23 mouse cellular contexts compared by ENCODE assay signal in genomic region chr2:50120839-50121238, GRCm38 (mm10). TPM values are rescaled to one million over a fixed set of nuclear protein-coding genes. Genes with fewer than 3 reads are reported as not detected.
DNase-seq lines count a peak whose midpoint lies in the region; ATAC-seq lines count a peak whose summit lies in the region.
"Had no signal": no experiment of that assay in that cellular context is flagged by ENCODE, and none has a peak within 500 bp of the region (broad histone marks: within the 10 kb centered on the region; RNA-seq: fewer than 3 reads in every experiment).

No protein-coding gene starts in this region.

- peak; percentile 55 for DNase-seq in heart, adult 11 months
- no peak for DNase-seq in heart, postnatal 36 days
- peak; percentile 45 for DNase-seq in midbrain, embryonic 14.5 days
- peak; percentile 37 for DNase-seq in brain, adult 2 months (ENCODE audit: low read depth, low spot score)
- DNase-seq: adrenal gland, adult 8-10 months; adrenal gland, postnatal 36 days; B cell, adult 2 months; cerebellum, adult 11-12 months; cerebellum, adult 9-10 months; cerebellum, postnatal 25 days; gastrocnemius, postnatal 36 days; heart, adult 18-20 months; heart, postnatal 14 days had no signal

- whole genome bisulfite sequencing in forebrain, embryonic 15.5 days = 83% methylated on average over 9 of the region's 9 CpGs
- WGBS in forebrain, embryonic 12.5 days = 84% methylated on average over 9 of the region's 9 CpGs
- 80% methylated on average over 9 of the region's 9 CpGs for WGBS in midbrain, embryonic 14.5 days
- WGBS in midbrain, embryonic 13.5 days = 79% methylated on average over 9 of the region's 9 CpGs

- no peak overlapping the region for H3K4me3 ChIP-seq in forebrain, embryonic 15.5 days
- H3K4me3 ChIP-seq in forebrain, embryonic 12.5 days (replicated peaks) = no peak overlapping the region
- H3K4me3 ChIP-seq in midbrain, embryonic 14.5 days (replicated peaks; ENCODE audit: low read depth, low read length) = no peak overlapping the region
- H3K4me3 ChIP-seq in midbrain, embryonic 13.5 days (replicated peaks) = no peak overlapping the region
- H3K4me3 ChIP-seq: embryonic facial prominence, embryonic 12.5 days; heart, embryonic 15.5 days had no signal

- no peak overlapping the region for H3K9ac ChIP-seq in forebrain, embryonic 15.5 days (replicated peaks)
- no peak overlapping the region for H3K9ac ChIP-seq in forebrain, embryonic 12.5 days
- H3K9ac ChIP-seq in midbrain, embryonic 14.5 days (replicated peaks; ENCODE audit: low read length) = no peak overlapping the region
- H3K9ac ChIP-seq in midbrain, embryonic 13.5 days (replicated peaks) = no peak overlapping the region
- H3K9ac ChIP-seq: embryonic facial prominence, embryonic 12.5 days; heart, embryonic 15.5 days had no signal

- no peaks in the 10 kb centered on the region for H3K9me3 ChIP-seq in forebrain, embryonic 15.5 days
- H3K9me3 ChIP-seq in forebrain, embryonic 12.5 days = no peaks in the 10 kb centered on the region
- no peaks in the 10 kb centered on the region for H3K9me3 ChIP-seq in midbrain, embryonic 14.5 days (ENCODE audit: control insufficient read depth, low read length)
- no peaks in the 10 kb centered on the region for H3K9me3 ChIP-seq in midbrain, embryonic 13.5 days
- H3K9me3 ChIP-seq: embryonic facial prominence, embryonic 12.5 days; heart, embryonic 15.5 days had no signal

- H3K36me3 ChIP-seq in forebrain, embryonic 15.5 days = no peaks in the 10 kb centered on the region
- no peaks in the 10 kb centered on the region for H3K36me3 ChIP-seq in forebrain, embryonic 12.5 days (replicated peaks)
- H3K36me3 ChIP-seq in midbrain, embryonic 14.5 days (ENCODE audit: control insufficient read depth, insufficient read depth, low read length) = no peaks in the 10 kb centered on the region
- no peaks in the 10 kb centered on the region for H3K36me3 ChIP-seq in midbrain, embryonic 13.5 days
- H3K36me3 ChIP-seq: embryonic facial prominence, embryonic 12.5 days; G1E; heart, embryonic 15.5 days had no signal

- H3K4me1 ChIP-seq in forebrain, embryonic 15.5 days = no peaks in the 10 kb centered on the region
- H3K4me1 ChIP-seq in forebrain, embryonic 12.5 days = peaks cover 3% of the 10 kb centered on the region; the same call in 1 of the 2 replicates
- no peaks in the 10 kb centered on the region for H3K4me1 ChIP-seq in midbrain, embryonic 14.5 days (ENCODE audit: control insufficient read depth, insufficient read depth, low read length)
- H3K4me1 ChIP-seq in midbrain, embryonic 13.5 days (replicated peaks) = peaks cover 3% of the 10 kb centered on the region; the same call in 1 of the 2 replicates
- H3K4me1 ChIP-seq: heart, embryonic 15.5 days had no signal

- H3K27me3 ChIP-seq in forebrain, embryonic 15.5 days = no peaks in the 10 kb centered on the region
- H3K27me3 ChIP-seq in forebrain, embryonic 12.5 days = no peaks in the 10 kb centered on the region
- no peaks in the 10 kb centered on the region for H3K27me3 ChIP-seq in midbrain, embryonic 14.5 days (ENCODE audit: control insufficient read depth, insufficient read depth, low read length)
- no peaks in the 10 kb centered on the region for H3K27me3 ChIP-seq in midbrain, embryonic 13.5 days
- H3K27me3 ChIP-seq: embryonic facial prominence, embryonic 12.5 days; heart, embryonic 15.5 days had no signal

- 0 out of 2 replicates have a peak, but pooled peaks have one; percentile 26 for ATAC-seq in forebrain, embryonic 15.5 days (replicated peaks)
- no peak for ATAC-seq in forebrain, embryonic 12.5 days (ENCODE audit: low FRiP score)
- ATAC-seq in midbrain, embryonic 14.5 days (ENCODE audit: low FRiP score, low TSS enrichment) = no peak
- no peak for ATAC-seq in midbrain, embryonic 13.5 days
- ATAC-seq: CD4-positive, CD25-positive, alpha-beta regulatory T cell, adult 4 months; forebrain, embryonic 14.5 days; hindbrain, embryonic 16.5 days had no signal

- H3K4me2 ChIP-seq in forebrain, embryonic 15.5 days (replicated peaks) = no peak overlapping the region
- H3K4me2 ChIP-seq in forebrain, embryonic 12.5 days = no peak overlapping the region
- no peak overlapping the region for H3K4me2 ChIP-seq in midbrain, embryonic 14.5 days (ENCODE audit: low read length)
- H3K4me2 ChIP-seq in midbrain, embryonic 13.5 days (replicated peaks) = no peak overlapping the region
- H3K4me2 ChIP-seq: embryonic facial prominence, embryonic 12.5 days; heart, embryonic 11.5 days; heart, embryonic 15.5 days had no signal

- no peak overlapping the region for H3K27ac ChIP-seq in forebrain, embryonic 15.5 days (replicated peaks)
- no peak overlapping the region for H3K27ac ChIP-seq in forebrain, embryonic 12.5 days
- no peak overlapping the region for H3K27ac ChIP-seq in midbrain, embryonic 14.5 days (replicated peaks; ENCODE audit: low read depth, low read length)
- no peak overlapping the region for H3K27ac ChIP-seq in midbrain, embryonic 13.5 days
- H3K27ac ChIP-seq: embryonic facial prominence, embryonic 12.5 days; heart, embryonic 15.5 days had no signal

- intact Hi-C loops in heart, postnatal 36 days (cut with DNase I) = no loop called here

RNA-seq across cellular contexts. Expression of gene Lypd6, which starts 54.6 kb away (rescaled TPM):
- 12.7 and 14.6 TPM in 2 replicates for polyA plus RNA-seq in forebrain, embryonic 15.5 days (2015; fragmentation: Nextera tagmentation; extraction: Ambion mirVana)
- 8.2 and 9.6 TPM in 2 replicates for polyA plus RNA-seq in forebrain, embryonic 12.5 days (2016; fragmentation: Nextera tagmentation; extraction: Ambion mirVana)
- under 1 TPM; 0.19 to 0.39 TPM for total RNA-seq in heart, postnatal 36 days (2021)
- polyA plus RNA-seq in midbrain, embryonic 14.5 days (2014; fragmentation: Nextera tagmentation; extraction: Ambion mirVana) = 6.3 and 8.4 TPM in 2 replicates
- 4.0 and 6.7 TPM in 2 replicates for polyA plus RNA-seq in midbrain, embryonic 13.5 days (2015; fragmentation: Nextera tagmentation; extraction: Ambion mirVana)
- total RNA-seq: G1E had no signal
- polyA plus RNA-seq: CD4-positive, CD25-positive, alpha-beta regulatory T cell, adult 4 months; G1E had no signal

Comparison
In these comparisons a context has a peak if more than half of its experiments do, and no peak if none do; other contexts are left out.
1. DNase-seq: peak in heart, adult 11 months (single experiment), midbrain, embryonic 14.5 days (single experiment) and brain, adult 2 months (single experiment); none in heart, postnatal 36 days (0 of 2).